Mouse (Mus musculus) MEL (cell line): Measurements from ENCODE around the gene Casz1. TPM values are rescaled to one million over a fixed set of nuclear protein-coding genes. Genes with fewer than 3 reads are reported as not detected.

ENCODE experiments used
- DNase-seq: peaks from one replicate; pipeline ENCODE4 v3.0.0; 2011; ENCODE audit warnings: low read depth, low spot score
- H3K27ac ChIP-seq: 2 replicates; pipeline ENCODE4 v1.5.1; 2012; ENCODE audit warnings: low read depth, mild to moderate bottlenecking, control low read depth, low read length, moderate library complexity; ENCODE audit not compliant: control insufficient read depth
- H3K27me3 ChIP-seq, 2 experiments: fragments of 150-350 bp in 1 of 2; sonication (generic) in 1 of 2; 2 replicates each; pipeline ENCODE4 v1.6.1; 2012; ENCODE audit warnings: low read length in 2 of 2, mild to moderate bottlenecking in 2 of 2, improper control_type of control experiment in 1 of 2, moderate library complexity in 1 of 2; ENCODE audit not compliant: insufficient read depth in 2 of 2, control insufficient read depth in 1 of 2
- H3K36me3 ChIP-seq, 2 experiments: 2 replicates each; pipeline ENCODE4 v1.6.1; 2012 to 2014; ENCODE audit warnings: low read length in 2 of 2, improper control_type of control experiment in 1 of 2, inconsistent platforms in 1 of 2, mild to moderate bottlenecking in 1 of 2; ENCODE audit not compliant: insufficient read depth in 2 of 2, control insufficient read depth in 1 of 2
- H3K4me1 ChIP-seq, 2 experiments: fragments of 150-350 bp in 1 of 2; sonication (generic) in 1 of 2; 2 replicates each; pipeline ENCODE4 v1.6.1; 2012; ENCODE audit warnings: low read length in 2 of 2, improper control_type of control experiment in 1 of 2, mild to moderate bottlenecking in 1 of 2; ENCODE audit not compliant: insufficient read depth in 2 of 2, control insufficient read depth in 1 of 2
- H3K4me3 ChIP-seq, 2 experiments: fragments of 150-350 bp in 1 of 2; sonication (generic) in 1 of 2; 2 replicates each; pipeline ENCODE4 v1.5.1; 2012; ENCODE audit warnings: low read depth in 2 of 2, low read length in 2 of 2, mild to moderate bottlenecking in 2 of 2, moderate library complexity in 2 of 2, control low read depth in 1 of 2, improper control_type of control experiment in 1 of 2; ENCODE audit not compliant: control insufficient read depth in 1 of 2, insufficient read depth in 1 of 2
- H3K79me2 ChIP-seq: 2 replicates; pipeline ENCODE4 v1.6.1; 2012; ENCODE audit warnings: mild to moderate bottlenecking, low read length, moderate library complexity; ENCODE audit not compliant: control insufficient read depth, poor library complexity, insufficient read depth
- H3K9ac ChIP-seq: 2 replicates; pipeline ENCODE4 v1.6.1; 2012; ENCODE audit warnings: low read depth, mild to moderate bottlenecking, control low read depth, low read length, moderate library complexity; ENCODE audit not compliant: control insufficient read depth, poor library complexity, severe bottlenecking
- H3K9me3 ChIP-seq: fragments of 150-350 bp; sonication (generic); replicated peaks from 2 replicates; pipeline ENCODE4 v1.6.1; 2012; ENCODE audit warnings: mild to moderate bottlenecking, low read length, improper control_type of control experiment, moderate library complexity; ENCODE audit not compliant: insufficient read depth
- BHLHE40 ChIP-seq: IDR thresholded peaks from 2 replicates; pipeline ENCODE4 v1.6.1; 2012; ENCODE audit warnings: low read depth, mild to moderate bottlenecking, inconsistent platforms, low read length, improper control_type of control experiment, borderline replicate concordance
- CHD2 ChIP-seq: IDR thresholded peaks from 2 replicates; pipeline ENCODE4 v1.6.1; 2011; ENCODE audit warnings: low read length, improper control_type of control experiment
- CTCF ChIP-seq, 3 experiments: IDR thresholded peaks in 2 of 3; conservative IDR thresholded peaks in 1 of 3; 2 replicates each; pipeline ENCODE4 v1.5.1; 2011 to 2012; ENCODE audit warnings: low read length in 3 of 3, low read depth in 2 of 3, mild to moderate bottlenecking in 2 of 3, improper control_type of control experiment in 1 of 3, inconsistent platforms in 1 of 3, mixed read lengths in 1 of 3, moderate library complexity in 1 of 3; ENCODE audit not compliant: control insufficient read depth in 1 of 3, insufficient read depth in 1 of 3, poor library complexity in 1 of 3, severe bottlenecking in 1 of 3
- E2F4 ChIP-seq: IDR thresholded peaks from 2 replicates; pipeline ENCODE4 v1.6.1; 2011; ENCODE audit warnings: low read depth, low read length, improper control_type of control experiment, borderline replicate concordance
- ELF1 ChIP-seq: IDR thresholded peaks from 2 replicates; pipeline ENCODE4 v1.6.1; 2014; ENCODE audit warnings: low read depth, mild to moderate bottlenecking, inconsistent platforms, low read length, improper control_type of control experiment, moderate library complexity
- EP300 ChIP-seq, 2 experiments: IDR thresholded peaks; 2 replicates each; pipeline ENCODE4 v1.6.1; 2011; ENCODE audit warnings: improper control_type of control experiment in 2 of 2, low read length in 2 of 2, low read depth in 1 of 2, mild to moderate bottlenecking in 1 of 2
- ETS1 ChIP-seq: IDR thresholded peaks from 2 replicates; pipeline ENCODE4 v1.6.1; 2012; ENCODE audit warnings: low read depth, mild to moderate bottlenecking, inconsistent platforms, low read length, improper control_type of control experiment, moderate library complexity
- GABPA ChIP-seq: IDR thresholded peaks from 2 replicates; pipeline ENCODE4 v1.6.1; 2012; ENCODE audit warnings: low read depth, mild to moderate bottlenecking, inconsistent platforms, low read length, improper control_type of control experiment, moderate library complexity
- GATA1 ChIP-seq: IDR thresholded peaks from 2 replicates; pipeline ENCODE4 v1.6.1; 2011; ENCODE audit warnings: low read depth, low read length, improper control_type of control experiment
- JUND ChIP-seq: IDR thresholded peaks from 2 replicates; pipeline ENCODE4 v1.6.1; 2011; ENCODE audit warnings: low read depth, mild to moderate bottlenecking, improper control_type of control experiment, low read length
- MAX ChIP-seq: IDR thresholded peaks from 2 replicates; pipeline ENCODE4 v1.6.1; 2011; ENCODE audit warnings: low read length, improper control_type of control experiment
- MEF2A ChIP-seq: IDR thresholded peaks from 2 replicates; pipeline ENCODE4 v1.6.1; 2014; ENCODE audit warnings: low read depth, mild to moderate bottlenecking, inconsistent platforms, low read length, improper control_type of control experiment; ENCODE audit not compliant: poor library complexity, insufficient replicate concordance, severe bottlenecking; ENCODE audit errors: extremely low read depth
- MXI1 ChIP-seq: IDR thresholded peaks from 2 replicates; pipeline ENCODE4 v1.6.1; 2011; ENCODE audit warnings: mild to moderate bottlenecking, low read depth, low read length, improper control_type of control experiment
- POLR2A ChIP-seq, 2 experiments: IDR thresholded peaks; 2 replicates each; pipeline ENCODE4 v1.6.1; 2011 to 2012; ENCODE audit warnings: low read length in 2 of 2, mild to moderate bottlenecking in 2 of 2, control low read depth in 1 of 2, improper control_type of control experiment in 1 of 2, low read depth in 1 of 2, moderate library complexity in 1 of 2; ENCODE audit not compliant: control insufficient read depth in 1 of 2, insufficient read depth in 1 of 2, poor library complexity in 1 of 2
- POLR2AphosphoS2 ChIP-seq: IDR thresholded peaks from 2 replicates; pipeline ENCODE4 v1.6.1; 2011; ENCODE audit warnings: low read length, improper control_type of control experiment
- POLR2AphosphoS5 ChIP-seq: IDR thresholded peaks from 2 replicates; pipeline ENCODE4 v1.6.1; 2012; ENCODE audit warnings: low read depth, borderline replicate concordance, mild to moderate bottlenecking, inconsistent platforms, low read length, moderate library complexity, mixed read lengths
- SIN3A ChIP-seq: IDR thresholded peaks from 2 replicates; pipeline ENCODE4 v1.6.1; 2012; ENCODE audit warnings: low read length, improper control_type of control experiment, inconsistent platforms
- SMC3 ChIP-seq: IDR thresholded peaks from 2 replicates; pipeline ENCODE4 v1.6.1; 2011; ENCODE audit warnings: low read depth, low read length, improper control_type of control experiment
- TAL1 ChIP-seq: IDR thresholded peaks from 2 replicates; pipeline ENCODE4 v1.6.1; 2012; ENCODE audit warnings: mild to moderate bottlenecking, inconsistent platforms, low read length, moderate library complexity, mixed read lengths
- TBP ChIP-seq: IDR thresholded peaks from 2 replicates; pipeline ENCODE4 v1.8.0; 2011; ENCODE audit warnings: low read depth, low read length, improper control_type of control experiment
- TCF12 ChIP-seq: IDR thresholded peaks from 2 replicates; pipeline ENCODE4 v1.6.1; 2014; ENCODE audit warnings: low read depth, mild to moderate bottlenecking, inconsistent platforms, low read length, improper control_type of control experiment, moderate library complexity
- UBTF ChIP-seq: IDR thresholded peaks from 2 replicates; pipeline ENCODE4 v1.6.1; 2012; ENCODE audit warnings: low read depth, mild to moderate bottlenecking, inconsistent platforms, low read length, improper control_type of control experiment, moderate library complexity, borderline replicate concordance; ENCODE audit not compliant: insufficient read depth
- USF2 ChIP-seq, 2 experiments: IDR thresholded peaks; 2 replicates each; pipeline ENCODE4 v1.6.1; 2011 to 2012; ENCODE audit warnings: improper control_type of control experiment in 2 of 2, low read length in 2 of 2, borderline replicate concordance in 1 of 2, inconsistent platforms in 1 of 2, low read depth in 1 of 2, mild to moderate bottlenecking in 1 of 2; ENCODE audit not compliant: insufficient read depth in 1 of 2
- ZC3H11A ChIP-seq: IDR thresholded peaks from 2 replicates; pipeline ENCODE4 v1.6.1; 2012; ENCODE audit warnings: low read depth, mild to moderate bottlenecking, inconsistent platforms, low read length, improper control_type of control experiment
- ZNF384 ChIP-seq: IDR thresholded peaks from 2 replicates; pipeline ENCODE4 v1.6.1; 2012; ENCODE audit warnings: low read depth, mild to moderate bottlenecking, inconsistent platforms, low read length, improper control_type of control experiment
- polyA plus RNA-seq, 2 experiments: library from polyadenylated mRNA; stranded (reverse) in 1 of 2; unstranded in 1 of 2; fragments of >175 nt in 1 of 2; fragments of >200 nt in 1 of 2; gene quantifications; 2 replicates each; pipeline versions ENCODE4 v1.2.1 to v1.2.4; 2012; ENCODE audit warnings: low replicate concordance in 2 of 2, low read depth in 1 of 2; ENCODE audit not compliant: insufficient read length in 2 of 2, insufficient read depth in 1 of 2, missing spikeins in 1 of 2
- total RNA-seq: library from RNA; depleted of rRNA; stranded (reverse); fragments of 300-350 nt; gene quantifications from 2 replicates; pipeline ENCODE4 v1.2.3, GENCODE M21; 2012

Casz1 gene
- total and polyA plus RNA-seq, 3 experiments, result 1.3 to 3.2 TPM; not detected in 1

DNA sequence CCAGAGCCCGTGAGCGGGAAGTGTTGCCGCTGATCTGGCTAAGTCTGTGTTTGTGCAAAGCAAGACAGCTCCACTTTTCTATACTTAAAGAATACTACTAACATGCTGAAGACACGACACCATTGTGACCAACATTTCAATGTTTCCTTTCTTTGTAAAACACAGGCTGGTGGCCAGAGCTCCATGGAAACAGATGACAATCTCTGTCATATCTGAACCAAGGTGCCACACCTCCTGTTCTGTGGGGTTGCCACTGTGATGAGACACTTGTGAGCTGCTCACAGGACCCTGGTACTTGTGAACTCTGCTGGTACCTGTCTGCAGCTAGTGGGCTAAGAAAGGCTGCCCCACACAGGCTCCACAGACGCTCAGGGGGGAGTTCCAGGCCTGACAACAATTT is 164.6 kb downstream of the Casz1 start:
- DNase-seq, result no peak
- Histone ChIP-seq H3K27me3 (no peaks in the 10 kb centered on the region), H3K9me3 (no peaks in the 10 kb centered on the region)
- TF ChIP-seq E2F4, result no peak
- no peak for TF ChIP-seq SMC3
- TF ChIP-seq TCF12, result no peak
- TF ChIP-seq MAX, result no peak
- no peak for TF ChIP-seq POLR2AphosphoS2
- no peak for TF ChIP-seq ELF1
- no peak for TF ChIP-seq UBTF
- no peak for TF ChIP-seq ETS1
- TF ChIP-seq GABPA, result no peak
- no peak for TF ChIP-seq EP300 (IDR thresholded peaks at IDR 0.05; ENCODE audit: low read depth in 1 of 2, low read length in 2 of 2)
- no peak for TF ChIP-seq TAL1
- no peak for TF ChIP-seq POLR2AphosphoS5
- TF ChIP-seq MXI1, result no peak
- no peak for TF ChIP-seq CTCF (IDR thresholded peaks at IDR 0.05 in 2 of 3, conservative IDR thresholded peaks at IDR 0.05 in 1 of 3; ENCODE audit: control insufficient read depth in 1 of 3, insufficient read depth in 1 of 3, low read depth in 2 of 3, low read length in 3 of 3, poor library complexity in 1 of 3, severe bottlenecking in 1 of 3)
- TF ChIP-seq ZC3H11A, result no peak
- TF ChIP-seq USF2 (IDR thresholded peaks at IDR 0.05; ENCODE audit: borderline replicate concordance in 1 of 2, insufficient read depth in 1 of 2, low read depth in 1 of 2, low read length in 2 of 2), result no peak
- no peak for TF ChIP-seq SIN3A
- no peak for TF ChIP-seq BHLHE40
- TF ChIP-seq, all 39 proteins: peak for 0
- Histone ChIP-seq H3K4me1 (peaks cover 0 to 6% of the 10 kb centered on the region in 2 experiments; a peak in 2 of 4 replicates), H3K27ac (no peak overlapping the region), H3K9ac (no peak overlapping the region), H3K79me2 (no peaks in the 10 kb centered on the region), H3K4me3 (no peak overlapping the region), H3K36me3 (no peaks in the 10 kb centered on the region)

GRCm38 (mm10) chr4:148969610-148970009 is 165.4 kb downstream of the Casz1 start:
- Histone ChIP-seq H3K9ac (no peak overlapping the region), H3K9me3 (no peaks in the 10 kb centered on the region), H3K4me1 (peaks cover 0 to 6% of the 10 kb centered on the region in 2 experiments; a peak in 2 of 4 replicates), H3K27ac (no peak overlapping the region), H3K79me2 (no peaks in the 10 kb centered on the region), H3K27me3 (no peaks in the 10 kb centered on the region), H3K4me3 (no peak overlapping the region), H3K36me3 (no peaks in the 10 kb centered on the region)
- TF ChIP-seq GATA1 (no peak), MEF2A (no peak), ZNF384 (no peak), POLR2AphosphoS2 (no peak), SIN3A (no peak), TBP (no peak), POLR2A (IDR thresholded peaks at IDR 0.05; ENCODE audit: control insufficient read depth in 1 of 2, insufficient read depth in 1 of 2, low read depth in 1 of 2, low read length in 2 of 2, poor library complexity in 1 of 2) (no peak), CHD2 (no peak), BHLHE40 (no peak), JUND (no peak), MXI1 (no peak)
- DNase-seq, result no peak
